Mouse (Mus musculus): ENCODE measurements at regions not wholly inside any gene's neighbourhood (a gene's known extent, or its start where the extent isn't known, plus 50 kb on each side); places are given as distances from the start of the nearest gene placed in this dataset.
"Not testable (repeated sequence)": the region's sequence is repeated elsewhere in the genome, so short reads cannot be mapped to it uniquely, and the experiment has no call there.

- intact Hi-C loops (cut with DNase I) = no loop called here
- no peak for DNase-seq
These were observed 562.3 kb downstream of the Cdh11 start for GRCm38 (mm10) chr8:102223097-102223496.

- intact Hi-C loops (cut with DNase I) = no loop called here
- DNase-seq = no peak
These were observed 579.8 kb downstream of the Cdh11 start for GRCm38 (mm10) chr8:102205633-102206032.

DNA sequence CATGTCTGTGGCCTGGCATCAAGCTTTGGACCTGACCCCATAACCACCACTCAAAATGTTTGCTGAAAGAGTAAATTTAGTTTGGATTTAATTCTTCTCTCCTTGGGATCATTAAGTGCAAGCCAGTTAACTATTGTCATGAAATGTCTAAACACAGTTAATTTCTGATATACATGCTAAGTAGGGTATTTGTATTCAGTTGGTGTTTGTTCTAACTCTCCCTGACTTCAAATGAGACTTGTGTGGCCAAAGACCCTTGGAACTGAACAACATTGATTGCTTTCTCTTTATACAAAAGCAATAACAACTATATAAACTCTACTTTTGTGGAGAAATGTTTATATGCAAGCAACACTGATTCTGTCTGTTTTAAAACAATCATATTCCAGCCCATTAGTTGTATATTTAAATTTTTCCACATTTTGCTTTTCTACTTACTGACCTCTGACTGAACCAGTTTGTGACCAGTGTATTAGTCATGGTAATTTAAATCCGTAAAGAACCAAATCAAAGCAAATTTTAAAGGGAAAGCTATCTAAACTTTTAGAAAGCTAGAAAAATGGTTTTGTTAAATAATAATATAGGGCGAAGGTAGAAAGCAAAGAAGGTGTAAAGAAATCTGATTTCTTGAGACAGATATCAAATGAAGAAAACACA lies 625.8 kb downstream of the Cdh11 start:
- no peak for DNase-seq
- intact Hi-C loops (cut with DNase I) = no loop called here

GRCm38 (mm10) chr8:102118657-102119056 lies 666.8 kb downstream of the Cdh11 start:
- intact Hi-C loops (cut with DNase I) = no loop called here
- no peak for DNase-seq

DNA sequence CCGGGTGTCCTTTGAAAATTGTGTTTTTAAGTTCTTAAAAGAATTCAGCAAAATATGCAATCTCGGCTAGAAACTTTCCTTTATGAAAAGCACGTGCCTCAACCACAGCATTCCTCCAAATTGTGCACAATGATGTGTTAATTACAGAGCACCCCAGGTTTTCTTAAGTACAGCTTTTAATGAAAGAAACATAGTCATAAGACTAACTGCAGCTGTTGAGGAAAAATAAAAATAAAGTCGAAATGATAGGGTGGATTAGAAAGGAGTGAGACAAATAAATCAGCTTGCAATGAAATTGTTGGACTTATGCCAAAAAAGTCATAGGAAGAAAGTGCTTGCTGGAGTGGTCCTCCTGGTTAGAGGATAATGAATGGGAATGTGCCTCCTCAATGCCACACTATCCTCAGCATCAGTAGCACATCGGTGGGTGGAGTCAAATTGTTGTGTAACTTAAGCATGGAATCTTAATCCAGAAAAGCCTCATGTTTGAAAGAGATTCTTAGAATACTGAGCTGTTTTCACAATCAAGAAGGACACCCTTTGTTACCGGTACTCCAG lies 668.5 kb downstream of the Cdh11 start:
- intact Hi-C loops (cut with DNase I) = no loop called here
- DNase-seq = no peak

GRCm38 (mm10) chr8:102103773-102104172 lies 681.7 kb downstream of the Cdh11 start:
- intact Hi-C loops (cut with DNase I) = no loop called here
- DNase-seq = no peak

DNA sequence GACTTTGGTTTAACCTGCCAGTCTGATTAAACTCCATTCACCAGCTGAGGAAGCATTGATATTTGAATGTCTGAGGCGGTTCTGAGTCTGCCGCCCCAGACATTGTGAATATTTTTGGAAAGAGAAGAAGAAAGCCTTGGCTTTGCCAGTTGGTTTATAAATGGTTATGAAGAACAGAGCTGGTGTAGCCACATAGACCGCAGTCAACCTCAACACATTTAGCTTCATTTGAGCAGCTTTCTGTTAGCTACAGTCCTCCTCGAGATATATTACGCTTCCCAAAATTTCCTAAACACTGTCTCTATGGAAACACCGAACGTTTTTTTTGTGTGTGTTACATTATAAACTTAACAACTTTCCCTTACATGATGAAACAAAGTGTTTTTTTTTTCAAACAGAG lies 688.7 kb downstream of the Cdh11 start:
- intact Hi-C loops (cut with DNase I) = no loop called here
- no peak for DNase-seq

GRCm38 (mm10) chr8:102085927-102086326 lies 699.5 kb downstream of the Cdh11 start:
- intact Hi-C loops (cut with DNase I) = no loop called here

GRCm38 (mm10) chr8:102075611-102076010 lies 709.8 kb downstream of the Cdh11 start:
- no peak for DNase-seq
- intact Hi-C loops (cut with DNase I) = no loop called here

More at GRCm38 (mm10) chr8:102085927-102086326, 699.5 kb downstream of the Cdh11 start:
- no peak for DNase-seq

GRCm38 (mm10) chr8:102064137-102064536 lies 721.3 kb downstream of the Cdh11 start:
- intact Hi-C loops (cut with DNase I) = no loop called here
- DNase-seq = no peak

DNA sequence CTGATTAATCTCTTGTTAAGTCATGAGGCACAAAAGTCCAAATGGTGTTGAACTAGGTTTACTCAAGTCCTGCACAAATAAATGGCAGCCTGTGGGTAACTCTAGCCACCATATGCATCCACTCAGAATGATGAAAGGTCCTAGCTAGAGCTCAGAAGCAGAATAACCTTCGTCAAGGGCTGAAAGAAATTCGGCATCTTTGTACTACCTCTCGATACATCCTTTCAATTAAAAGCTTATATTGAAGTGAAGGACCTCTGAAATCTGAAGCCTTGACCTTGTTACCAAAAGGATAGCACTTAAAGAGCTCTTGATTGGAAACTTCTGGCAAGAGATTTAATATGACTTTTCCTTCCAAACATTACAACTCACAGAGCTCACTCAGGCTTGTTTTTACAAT lies 732.0 kb downstream of the Cdh11 start:
- DNase-seq = no peak
- intact Hi-C loops (cut with DNase I) = no loop called here

DNA sequence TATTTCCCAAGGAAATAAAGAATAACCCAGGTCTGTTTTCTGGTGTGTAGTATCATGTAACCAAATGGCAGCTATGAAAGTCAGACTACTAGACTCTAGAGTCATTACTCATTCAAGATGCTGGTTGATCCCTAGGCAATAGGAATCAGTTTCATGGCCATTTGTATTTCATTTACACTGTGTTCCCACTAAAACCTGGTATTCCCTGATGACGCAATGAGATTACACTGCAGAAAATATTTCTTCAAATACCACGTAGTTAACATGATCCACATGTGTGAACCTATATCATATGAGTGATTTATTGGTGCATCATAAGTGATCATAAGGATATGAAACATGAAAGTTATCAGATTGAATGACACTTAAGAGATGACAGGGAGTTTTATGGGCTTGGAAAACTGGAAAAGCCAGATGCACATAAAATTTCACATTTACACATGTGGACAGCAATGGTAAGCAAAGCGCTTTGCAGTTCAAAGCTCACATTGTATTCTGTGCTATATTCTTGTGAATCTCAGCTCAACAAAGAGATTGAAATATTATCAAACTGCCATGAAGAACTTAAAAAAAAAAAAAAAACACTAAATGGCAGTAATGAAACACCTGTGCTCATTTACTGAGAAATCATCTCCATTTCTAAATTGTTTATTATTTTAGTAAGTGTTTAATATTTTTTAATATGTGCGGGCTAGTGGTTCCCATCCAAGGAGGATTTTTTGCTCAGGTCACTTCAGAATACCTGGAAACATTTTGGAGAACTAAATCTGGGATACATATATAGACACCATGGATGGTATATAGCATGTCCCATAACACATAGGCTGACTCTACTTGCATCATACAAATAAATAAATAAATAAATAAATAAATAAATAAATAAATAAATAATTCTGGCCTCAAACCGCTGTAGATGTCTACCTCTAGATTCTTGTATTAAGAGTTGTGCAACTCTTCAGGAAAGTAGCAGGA lies 758.2 kb downstream of the Cdh11 start:
- intact Hi-C loops (cut with DNase I) = no loop called here
- no peak for DNase-seq

DNA sequence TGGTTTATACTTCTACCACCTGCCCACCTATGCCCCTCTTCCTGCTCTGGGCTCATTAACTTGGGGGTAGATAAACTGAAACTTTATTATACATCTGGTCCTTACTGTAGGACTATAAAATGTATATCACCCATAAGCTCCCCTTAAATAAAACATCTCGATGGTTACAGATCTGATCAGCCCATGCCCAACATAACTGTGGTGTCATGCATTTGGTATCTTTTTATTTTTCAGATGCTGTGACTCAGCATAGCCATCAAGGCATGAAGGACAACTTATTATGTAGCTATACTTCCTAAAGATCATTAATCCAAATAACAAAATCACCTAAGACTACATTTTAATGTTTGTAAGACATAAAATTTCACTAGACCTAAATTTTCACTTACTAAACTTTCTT lies 761.0 kb downstream of the Cdh11 start:
- intact Hi-C loops (cut with DNase I) = no loop called here
- no peak for DNase-seq

DNA sequence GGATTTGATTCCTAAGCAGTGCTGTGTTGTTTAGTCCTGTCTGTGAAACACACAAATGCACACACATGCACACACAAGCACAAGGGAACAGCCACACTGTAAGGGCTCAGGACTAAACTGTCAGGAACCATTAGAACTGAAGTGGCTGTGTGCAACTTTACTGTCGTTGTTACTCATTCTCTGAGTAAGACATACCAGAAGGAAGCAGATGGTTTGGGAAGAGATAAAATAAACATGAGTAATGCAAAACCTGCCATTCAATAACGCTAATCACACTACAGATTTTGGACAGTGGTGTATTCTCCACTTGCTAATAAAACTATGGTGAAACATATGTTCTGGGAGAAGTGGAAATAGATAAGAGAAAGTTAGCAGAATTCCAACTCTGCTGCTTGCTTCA lies 767.7 kb downstream of the Cdh11 start:
- no peak for DNase-seq
- intact Hi-C loops (cut with DNase I) = no loop called here

GRCm38 (mm10) chr8:102000326-102001016 lies 785.0 kb downstream of the Cdh11 start:
- no peak for DNase-seq
- intact Hi-C loops (cut with DNase I) = no loop called here

GRCm38 (mm10) chr8:101996761-101997160 lies 788.7 kb downstream of the Cdh11 start:
- DNase-seq; intact Hi-C loops (cut with DNase I): not testable (repeated sequence)

GRCm38 (mm10) chr8:101956832-101957231 lies 828.6 kb downstream of the Cdh11 start:
- no peak for DNase-seq
- intact Hi-C loops (cut with DNase I) = no loop called here

- intact Hi-C loops (cut with DNase I) = no loop called here
- DNase-seq = peak in 1 of 2 experiments; percentile 4
These were observed 834.8 kb downstream of the Cdh11 start for GRCm38 (mm10) chr8:101950599-101950998.

DNA sequence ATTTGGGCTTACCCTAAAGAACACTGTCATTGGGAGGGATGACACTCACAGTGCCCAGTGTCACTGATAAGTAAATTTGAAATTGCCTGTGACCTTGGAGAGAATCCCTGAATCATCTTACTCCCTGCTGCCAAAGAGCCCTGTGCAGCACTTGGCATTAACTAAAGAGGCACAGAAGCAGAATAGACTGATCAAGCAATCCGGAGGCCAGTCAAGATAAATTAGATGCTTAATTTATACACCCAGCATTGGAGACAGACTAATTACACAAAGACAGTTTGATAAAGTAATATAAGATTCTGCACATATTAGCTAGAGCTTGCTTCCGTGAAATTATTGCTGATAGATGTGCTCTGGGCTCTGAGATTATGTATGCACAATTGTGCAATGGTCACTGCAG lies 847.6 kb downstream of the Cdh11 start:
- intact Hi-C loops (cut with DNase I) = no loop called here
- no peak for DNase-seq

GRCm38 (mm10) chr8:101913665-101914064 lies 871.8 kb downstream of the Cdh11 start:
- DNase-seq = no peak
- intact Hi-C loops (cut with DNase I) = no loop called here

All from gastrocnemius, postnatal 36 days (tissue).